ENCODE assay signal across 12 mouse cellular contexts in genomic region chr12:117756010-117756409, GRCm38 (mm10). TPM values are rescaled to one million over a fixed set of nuclear protein-coding genes. Genes with fewer than 3 reads are reported as not detected.
DNase-seq lines count a peak whose midpoint lies in the region; ATAC-seq and TF ChIP-seq lines count a peak whose summit lies in the region.
"Had no signal": no experiment of that assay in that cellular context is flagged by ENCODE, and none has a peak within 500 bp of the region (broad histone marks: within the 10 kb centered on the region; RNA-seq: fewer than 3 reads in every experiment).

No protein-coding gene starts in this region.

- H3K27me3 ChIP-seq in kidney, embryonic 15.5 days = no peaks in the 10 kb centered on the region
- no peaks in the 10 kb centered on the region for H3K27me3 ChIP-seq in thymus, adult 2 months (ENCODE audit: control insufficient read depth, insufficient read depth, low read length)
- H3K27me3 ChIP-seq: embryonic facial prominence, embryonic 12.5 days had no signal

- 53% methylated on average over 7 of the region's 7 CpGs for WGBS in kidney, embryonic 15.5 days
- WGBS in thymus, adult 2 months = 25% methylated on average over 7 of the region's 7 CpGs

- no peak for TF ChIP-seq CTCF in thymus, adult 2 months (IDR thresholded peaks at IDR 0.05; ENCODE audit: borderline replicate concordance, control insufficient read depth, extremely low read depth, insufficient read depth, low read length, poor library complexity)

- ATAC-seq in kidney, embryonic 15.5 days (replicated peaks; ENCODE audit: low FRiP score) = no peak

- H3K9me3 ChIP-seq in kidney, embryonic 15.5 days (replicated peaks) = no peaks in the 10 kb centered on the region
- H3K9me3 ChIP-seq: embryonic facial prominence, embryonic 12.5 days had no signal

- DNase-seq in kidney, adult 18-20 months = peak; percentile 16
- DNase-seq in heart, adult 8-10 months (ENCODE audit: low spot score) = peak; percentile 44
- peak; percentile 34 to 43 for DNase-seq in kidney, postnatal 36 days
- DNase-seq in thymus, adult 2 months = peak; percentile 32
- DNase-seq in spleen, adult 12 weeks (ENCODE audit: low spot score) = no peak
- DNase-seq in ovary, adult 18-20 months (ENCODE audit: low spot score) = no peak
- DNase-seq in layer of hippocampus, postnatal 25 days (ENCODE audit: extremely low spot score in 1 of 2, low spot score in 1 of 2) = no peak
- DNase-seq: gastrocnemius, postnatal 25 days had no signal

- no peak overlapping the region for H3K4me2 ChIP-seq in kidney, embryonic 15.5 days
- H3K4me2 ChIP-seq: embryonic facial prominence, embryonic 12.5 days; midbrain, embryonic 11.5 days had no signal

- no peak for TF ChIP-seq POLR2A in thymus, adult 2 months (IDR thresholded peaks at IDR 0.05; ENCODE audit: control insufficient read depth, extremely low read depth, insufficient read depth, low read length, poor library complexity)

- no peak overlapping the region for H3K4me3 ChIP-seq in kidney, embryonic 15.5 days (replicated peaks)
- H3K4me3 ChIP-seq in thymus, adult 2 months (ENCODE audit: control insufficient read depth, insufficient read depth, low read length) = no peak overlapping the region
- H3K4me3 ChIP-seq: embryonic facial prominence, embryonic 12.5 days had no signal

- no peaks in the 10 kb centered on the region for H3K36me3 ChIP-seq in kidney, embryonic 15.5 days
- H3K36me3 ChIP-seq in thymus, adult 2 months (ENCODE audit: control insufficient read depth, insufficient read depth, low read length) = no peaks in the 10 kb centered on the region
- H3K36me3 ChIP-seq: embryonic facial prominence, embryonic 12.5 days had no signal

- H3K9ac ChIP-seq in kidney, embryonic 15.5 days = no peak overlapping the region
- H3K9ac ChIP-seq: embryonic facial prominence, embryonic 12.5 days had no signal

- H3K4me1 ChIP-seq in kidney, embryonic 15.5 days = peaks cover 19% of the 10 kb centered on the region
- H3K4me1 ChIP-seq in thymus, adult 2 months (replicated peaks; ENCODE audit: control insufficient read depth, insufficient read depth, low read length) = peaks cover 5% of the 10 kb centered on the region; the same call in 1 of the 2 replicates

- H3K27ac ChIP-seq in kidney, embryonic 15.5 days = no peak overlapping the region
- peak overlapping the region; percentile 34; the same call in 1 of the 2 replicates for H3K27ac ChIP-seq in thymus, adult 2 months (ENCODE audit: control insufficient read depth, insufficient read depth, low read length)
- H3K27ac ChIP-seq: embryonic facial prominence, embryonic 12.5 days; stomach, postnatal 0 days had no signal

RNA-seq across cellular contexts. Expression of gene Cdca7l, which starts 48.1 kb away (rescaled TPM):
- polyA plus RNA-seq in kidney, embryonic 15.5 days (2015; fragmentation: Nextera tagmentation; extraction: Ambion mirVana) = 56.0 and 60.6 TPM in 2 replicates
- under 1 TPM in 3 of 4 experiments, not detected in 1; 0.25 to 0.43 (median 0.35) TPM for total RNA-seq in heart, adult 8-10 months (2022)
- polyA plus RNA-seq in thymus, adult 2 months (2012; rRNA removed) = 8.0 and 9.0 TPM in 2 replicates
- 1 to 10 TPM; 1.1 to 1.9 TPM for total RNA-seq in layer of hippocampus, postnatal 25 days (2021)

Comparison
In these comparisons a context has a peak if more than half of its experiments do, and no peak if none do; other contexts are left out.
1. DNase-seq: peak in kidney, adult 18-20 months (single experiment), heart, adult 8-10 months (single experiment), kidney, postnatal 36 days (2 of 2) and thymus, adult 2 months (single experiment); none in spleen, adult 12 weeks (single experiment), ovary, adult 18-20 months (single experiment) and layer of hippocampus, postnatal 25 days (0 of 2).